Mouse (Mus musculus): Measurements from ENCODE around the gene Rgs3. TPM values are rescaled to one million over a fixed set of nuclear protein-coding genes. Genes with fewer than 3 reads are reported as not detected.

The Rgs3 gene
- polyA plus RNA-seq, 1 experiment from 2014 or later = 65.3 TPM

DNA sequence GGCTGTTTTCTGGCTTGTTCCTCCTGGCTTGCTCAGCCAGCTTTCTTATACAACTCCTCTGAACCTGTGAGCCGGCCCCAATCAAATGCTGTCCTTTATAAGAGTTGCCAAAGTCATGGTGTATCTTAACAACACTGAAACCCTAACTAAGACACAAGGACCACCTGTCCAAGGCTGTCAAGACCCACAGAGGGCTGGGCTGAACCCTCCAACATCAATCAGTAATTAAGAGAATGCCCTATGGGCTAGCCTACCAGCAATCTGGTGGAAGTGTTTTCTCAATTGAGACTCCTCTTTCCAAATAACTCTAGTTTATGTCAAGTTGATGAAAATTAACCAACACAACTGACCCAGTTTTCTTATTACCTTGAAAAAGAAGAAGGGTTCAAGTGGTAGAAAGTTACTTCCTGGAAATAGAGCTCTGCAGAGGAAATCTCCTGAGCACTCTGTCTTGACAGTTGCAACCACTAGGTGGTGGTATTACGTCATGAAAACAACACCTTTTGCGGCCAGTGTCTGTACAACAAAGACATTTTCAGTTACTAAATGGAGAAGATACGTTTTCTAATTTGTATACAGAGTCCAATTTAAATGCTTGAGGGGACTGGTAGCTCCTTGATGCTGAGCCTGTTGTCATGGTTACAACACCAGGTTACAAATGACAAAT lies 1.4 kb downstream of the Rgs3 start:
- Histone ChIP-seq H3K4me3 (no peak overlapping the region), H3K4me1 (replicated peaks) (peaks cover 3% of the 10 kb centered on the region), H3K36me3 (no peaks in the 10 kb centered on the region), H3K9ac (peak overlapping the region; percentile 51; the same call in 1 of the 2 replicates), H3K27ac (no peak overlapping the region), H3K9me3 (no peaks in the 10 kb centered on the region), H3K27me3 (no peaks in the 10 kb centered on the region), H3K4me2 (no peak overlapping the region)
- WGBS = 23% methylated on average over 4 of the region's 4 CpGs
- ATAC-seq (ENCODE audit: low FRiP score) = peak; percentile 83

DNA sequence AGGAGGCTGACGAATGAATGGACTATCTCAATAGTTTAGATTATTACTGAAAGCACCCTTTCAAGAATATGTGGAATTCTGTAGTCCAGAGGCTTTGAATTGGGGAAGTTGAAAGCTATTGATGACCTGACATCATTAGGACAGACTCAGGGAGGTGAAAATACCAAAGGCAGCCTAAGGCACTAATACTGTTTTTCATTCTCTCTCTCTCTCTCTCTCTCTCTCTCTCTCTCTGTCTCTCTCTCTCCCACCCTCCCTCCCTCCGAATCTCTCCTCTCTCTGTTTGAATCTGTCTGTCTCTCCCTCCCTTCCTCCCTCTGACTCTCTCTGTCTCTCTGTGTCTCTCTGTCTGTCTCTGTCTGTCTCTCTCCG lies 2.0 kb downstream of the Rgs3 start:
- Histone ChIP-seq H3K4me3 (no peak overlapping the region), H3K4me1 (replicated peaks) (peaks cover 3% of the 10 kb centered on the region), H3K27ac (no peak overlapping the region), H3K36me3 (no peaks in the 10 kb centered on the region), H3K9ac (peak overlapping the region; percentile 51; the same call in 1 of the 2 replicates), H3K4me2 (no peak overlapping the region), H3K27me3 (no peaks in the 10 kb centered on the region), H3K9me3 (no peaks in the 10 kb centered on the region)
- ATAC-seq (ENCODE audit: low FRiP score) = peak; percentile 57
- 47% methylated on average over 3 of the region's 3 CpGs for WGBS

DNA sequence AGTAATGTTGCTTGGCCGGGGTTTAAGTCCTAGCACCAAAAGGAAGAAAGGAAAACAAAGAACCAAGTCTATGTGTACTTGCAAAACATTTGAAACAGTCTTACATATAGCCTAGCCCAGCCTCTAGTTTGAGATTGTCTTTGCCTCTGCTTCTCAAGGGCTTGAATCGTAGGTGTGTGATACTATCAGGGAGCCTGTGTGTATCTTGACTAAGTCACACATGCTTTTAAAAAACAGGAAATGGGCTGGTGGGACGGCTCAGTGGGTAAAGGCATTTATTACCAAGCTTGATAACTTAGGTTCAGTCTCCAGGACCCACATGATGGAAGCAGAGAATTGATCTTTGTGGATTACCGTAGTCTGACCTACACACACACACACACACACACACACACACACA lies 2.4 kb downstream of the Rgs3 start:
- ATAC-seq (ENCODE audit: low FRiP score) = no peak
- H3K27ac ChIP-seq = no peak overlapping the region
- H3K9ac ChIP-seq = no peak overlapping the region; the same call in 1 of the 2 replicates
- no peaks in the 10 kb centered on the region for H3K36me3 ChIP-seq
- H3K27me3 ChIP-seq = no peaks in the 10 kb centered on the region
- 79% methylated on average over 3 of the region's 4 CpGs for WGBS
- no peak overlapping the region for H3K4me2 ChIP-seq
- H3K9me3 ChIP-seq = no peaks in the 10 kb centered on the region
- no peak overlapping the region for H3K4me3 ChIP-seq
- peaks cover 3% of the 10 kb centered on the region for H3K4me1 ChIP-seq (replicated peaks)

DNA sequence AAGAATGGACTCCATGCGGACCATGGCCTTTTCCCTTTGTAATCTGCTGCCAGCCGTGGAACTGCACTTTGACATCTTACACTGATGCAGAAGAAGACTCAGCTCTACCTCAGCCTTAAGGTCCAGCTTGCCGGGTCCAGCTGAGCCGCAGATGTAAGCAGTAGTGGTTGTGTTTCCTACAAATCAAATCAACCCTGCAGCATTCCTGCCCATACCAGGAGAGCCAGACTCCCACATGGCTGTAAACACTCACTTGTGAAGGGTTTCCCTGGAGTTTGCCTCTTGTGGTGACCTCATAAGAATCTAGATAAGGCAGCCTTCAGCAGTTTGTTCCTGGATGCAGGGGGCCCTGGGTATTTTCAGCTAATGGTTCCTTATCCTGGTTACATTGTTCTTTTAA lies 6.9 kb downstream of the Rgs3 start:
- H3K4me1 ChIP-seq (replicated peaks) = peaks cover 1% of the 10 kb centered on the region
- no peaks in the 10 kb centered on the region for H3K36me3 ChIP-seq
- no peak for ATAC-seq (ENCODE audit: low FRiP score)
- H3K4me2 ChIP-seq = no peak overlapping the region
- H3K27me3 ChIP-seq = no peaks in the 10 kb centered on the region
- WGBS = 86% methylated on average over 4 of the region's 4 CpGs
- H3K27ac ChIP-seq = no peak overlapping the region
- H3K9ac ChIP-seq = no peak overlapping the region
- no peak overlapping the region for H3K4me3 ChIP-seq
- H3K9me3 ChIP-seq = no peaks in the 10 kb centered on the region

DNA sequence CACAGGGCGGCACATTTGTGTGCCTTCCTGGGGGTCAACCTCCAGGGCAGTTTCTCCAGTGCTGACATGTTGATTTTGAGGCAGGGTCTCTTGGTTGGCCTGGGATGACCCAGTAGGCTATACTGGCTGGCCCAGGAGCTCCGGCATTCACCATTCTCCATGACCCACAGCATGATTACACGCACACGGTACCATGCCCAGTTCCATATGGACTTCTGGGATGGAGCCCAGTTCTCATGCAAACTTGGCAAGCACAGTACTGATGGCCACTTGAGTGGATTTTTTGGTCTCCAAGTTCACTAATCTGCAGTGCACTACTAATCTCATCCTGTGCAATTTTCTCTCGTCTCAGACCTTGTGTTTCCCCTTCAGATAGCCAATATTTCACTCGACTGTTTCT lies 8.0 kb downstream of the Rgs3 start:
- Histone ChIP-seq H3K4me1 (replicated peaks) (no peaks in the 10 kb centered on the region), H3K4me2 (no peak overlapping the region), H3K4me3 (no peak overlapping the region), H3K27ac (no peak overlapping the region), H3K27me3 (no peaks in the 10 kb centered on the region), H3K36me3 (no peaks in the 10 kb centered on the region), H3K9me3 (no peaks in the 10 kb centered on the region), H3K9ac (no peak overlapping the region)
- WGBS = 93% methylated on average over 6 of the region's 6 CpGs
- no peak for ATAC-seq (ENCODE audit: low FRiP score)

DNA sequence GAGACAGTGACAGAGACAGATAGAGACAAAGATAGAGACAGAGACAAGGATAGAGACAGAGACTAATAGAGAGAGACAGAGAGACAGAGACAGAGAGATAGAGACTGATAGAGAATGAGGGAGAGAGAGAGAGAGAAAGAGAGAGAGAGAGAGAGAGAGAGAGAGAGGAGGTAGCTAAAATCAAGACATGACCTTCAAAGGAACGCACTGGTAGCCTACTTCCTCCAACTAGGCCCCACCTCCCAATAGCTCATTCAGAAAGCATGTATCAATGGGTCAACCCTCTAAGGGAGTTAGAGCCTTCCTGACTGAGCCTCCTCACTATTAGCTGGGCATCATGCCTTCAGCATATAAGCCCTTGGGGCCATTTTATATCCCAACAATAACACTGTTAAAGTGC lies 8.7 kb downstream of the Rgs3 start:
- Histone ChIP-seq H3K4me2 (no peak overlapping the region), H3K27ac (no peak overlapping the region), H3K4me3 (no peak overlapping the region), H3K9ac (no peak overlapping the region), H3K4me1 (replicated peaks) (no peaks in the 10 kb centered on the region), H3K9me3 (no peaks in the 10 kb centered on the region), H3K36me3 (no peaks in the 10 kb centered on the region), H3K27me3 (no peaks in the 10 kb centered on the region)
- ATAC-seq (ENCODE audit: low FRiP score) = no peak
- 94% methylated on average over 1 of the region's 1 CpGs for WGBS

DNA sequence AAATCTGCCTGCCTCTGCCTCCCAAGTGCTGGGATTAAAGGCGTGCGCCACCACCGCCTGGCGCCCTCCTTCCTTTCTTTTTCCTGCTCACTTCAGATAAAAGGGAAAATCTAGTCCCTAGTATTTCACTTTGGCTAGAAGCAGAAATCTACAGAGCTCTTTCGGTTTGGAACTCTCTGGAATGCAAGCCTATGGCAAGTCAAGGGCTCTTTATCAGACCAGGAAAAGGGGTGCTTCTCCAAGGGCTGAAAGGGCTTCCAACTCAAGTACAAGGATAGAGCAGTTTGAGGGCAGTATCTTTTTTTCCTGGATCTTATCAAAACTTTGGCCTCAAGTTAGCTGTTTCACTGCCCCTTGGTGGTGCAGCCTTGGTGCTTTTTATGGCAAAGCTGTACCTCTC lies 10.0 kb downstream of the Rgs3 start:
- H3K9me3 ChIP-seq = no peaks in the 10 kb centered on the region
- H3K27me3 ChIP-seq = no peaks in the 10 kb centered on the region
- H3K27ac ChIP-seq = no peak overlapping the region
- no peaks in the 10 kb centered on the region for H3K36me3 ChIP-seq
- WGBS = 93% methylated on average over 5 of the region's 5 CpGs
- ATAC-seq (ENCODE audit: low FRiP score) = no peak
- no peak overlapping the region for H3K4me3 ChIP-seq
- H3K9ac ChIP-seq = no peak overlapping the region
- no peaks in the 10 kb centered on the region for H3K4me1 ChIP-seq (replicated peaks)
- H3K4me2 ChIP-seq = no peak overlapping the region

DNA sequence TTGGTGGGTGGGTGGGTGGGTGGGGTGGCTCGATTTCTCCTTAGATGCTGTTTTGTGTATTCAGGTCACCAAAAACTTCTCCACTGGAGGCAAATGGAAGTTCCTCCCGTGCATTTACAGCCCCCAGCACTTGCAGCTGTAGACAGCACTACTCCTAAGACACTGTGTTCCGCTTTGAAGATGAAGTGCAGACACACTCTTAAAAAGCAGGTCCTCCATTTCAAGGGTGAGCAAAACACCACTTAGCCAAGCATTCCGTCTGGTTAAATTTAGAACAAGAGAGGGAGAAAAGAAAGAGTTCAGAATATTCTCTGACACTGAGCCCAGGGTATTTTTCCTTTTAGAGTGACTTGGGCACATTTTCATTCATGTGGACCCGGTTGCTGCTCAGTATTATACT lies 10.4 kb downstream of the Rgs3 start:
- Histone ChIP-seq H3K4me3 (no peak overlapping the region), H3K27ac (no peak overlapping the region), H3K27me3 (no peaks in the 10 kb centered on the region), H3K4me1 (replicated peaks) (no peaks in the 10 kb centered on the region), H3K36me3 (no peaks in the 10 kb centered on the region), H3K4me2 (no peak overlapping the region), H3K9me3 (no peaks in the 10 kb centered on the region), H3K9ac (no peak overlapping the region)
- no peak for ATAC-seq (ENCODE audit: low FRiP score)
- 80% methylated on average over 5 of the region's 5 CpGs for WGBS

DNA sequence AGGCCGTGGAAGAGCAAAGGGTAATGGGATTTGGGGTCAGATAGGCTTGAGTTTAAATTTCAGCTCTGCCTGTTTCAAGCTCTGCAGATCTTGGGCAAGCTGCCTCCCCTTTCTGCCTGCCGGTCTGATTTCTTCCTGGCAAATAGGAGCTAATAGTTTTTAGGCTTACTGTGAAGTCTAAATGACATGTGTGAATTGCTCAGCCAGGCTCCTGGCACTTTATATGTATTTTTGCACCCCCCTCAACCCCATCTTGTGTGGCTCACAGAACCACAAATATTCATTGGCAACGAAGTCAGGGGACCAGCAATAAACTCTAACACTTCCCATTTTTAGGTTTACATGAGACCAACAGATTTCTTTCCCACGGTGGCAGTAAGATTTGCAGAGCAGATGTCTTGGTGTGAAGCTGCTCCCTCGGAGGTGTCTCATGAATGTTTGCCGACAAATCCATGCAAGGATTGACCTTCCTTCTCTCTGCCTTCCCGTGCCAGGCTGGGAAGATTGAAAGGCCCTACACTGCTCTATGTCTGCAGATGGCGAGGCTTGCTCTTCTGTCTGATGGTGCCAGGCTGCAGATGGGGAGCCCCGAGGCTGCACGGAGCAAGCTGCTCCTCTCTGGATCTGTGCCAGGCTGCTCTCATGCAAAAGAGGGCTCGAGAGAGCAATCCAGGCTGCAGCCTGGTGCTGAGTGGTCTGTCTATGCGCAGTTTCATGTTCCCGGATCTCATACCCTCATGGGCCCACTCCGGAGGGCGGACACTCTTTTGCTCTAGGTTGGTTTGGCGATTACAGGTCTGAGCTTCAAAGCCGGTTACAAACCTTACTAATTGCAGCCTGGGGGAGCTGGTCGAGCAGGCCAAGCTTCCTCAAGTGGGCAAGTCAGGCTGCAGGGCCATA lies 23.0 kb downstream of the Rgs3 start:
- Histone ChIP-seq H3K9me3 (no peaks in the 10 kb centered on the region), H3K36me3 (no peaks in the 10 kb centered on the region), H3K4me2 (peak overlapping the region; percentile 95), H3K4me3 (peak overlapping the region; percentile 54), H3K27ac (peak overlapping the region; percentile 89), H3K27me3 (0 out of 2 replicates have a peak, but pooled peaks cover 9% of the 10 kb centered on the region), H3K9ac (peak overlapping the region; percentile 75), H3K4me1 (replicated peaks) (peaks cover 43% of the 10 kb centered on the region)
- 17% methylated on average over 18 of the region's 18 CpGs for WGBS
- peak; percentile 89 for ATAC-seq (ENCODE audit: low FRiP score)

DNA sequence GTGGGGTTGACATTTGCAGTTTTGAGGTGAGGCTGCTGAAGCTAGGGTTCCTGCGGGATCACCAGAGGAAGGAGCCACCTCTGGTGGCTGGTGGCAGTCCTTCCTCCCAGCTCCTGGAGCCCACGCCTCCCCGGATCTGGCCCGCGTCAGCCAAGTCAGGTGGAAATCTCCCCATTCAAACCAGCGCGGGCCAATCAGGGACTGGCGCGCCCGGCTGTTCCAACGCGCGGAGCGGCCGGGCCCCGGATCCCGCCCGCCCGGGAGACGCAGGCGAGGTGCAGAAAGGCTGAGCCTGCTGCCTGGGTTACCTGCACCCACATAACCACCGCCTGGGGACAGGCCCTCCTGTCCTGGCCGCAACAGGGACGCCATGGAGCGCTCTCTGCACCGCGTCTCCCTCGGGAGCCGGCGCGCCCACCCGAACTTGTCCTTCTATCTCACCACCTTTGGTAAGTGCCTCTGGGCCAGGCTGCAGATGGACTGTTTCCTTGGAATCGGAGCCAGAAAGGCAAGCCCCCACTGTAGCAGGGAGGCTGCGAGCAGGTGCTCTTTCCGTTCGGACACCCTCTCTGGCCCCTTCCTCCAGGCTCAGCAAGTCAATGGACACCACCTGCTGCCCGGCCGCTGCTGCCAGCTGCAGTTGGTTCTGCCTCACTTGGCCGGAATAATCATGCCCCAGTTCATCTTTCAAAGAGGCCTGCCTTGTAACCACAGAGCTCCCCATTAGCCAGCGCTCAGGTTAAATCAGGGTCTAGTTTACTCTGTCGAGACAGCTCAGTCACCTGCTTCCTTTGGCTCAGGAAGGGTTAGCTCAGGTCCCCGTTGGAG lies 23.8 kb downstream of the Rgs3 start:
- Histone ChIP-seq H3K27me3 (0 out of 2 replicates have a peak, but pooled peaks cover 9% of the 10 kb centered on the region), H3K4me2 (peak overlapping the region; percentile 95), H3K9me3 (no peaks in the 10 kb centered on the region), H3K9ac (peak overlapping the region; percentile 75), H3K36me3 (no peaks in the 10 kb centered on the region), H3K4me3 (peak overlapping the region; percentile 54), H3K27ac (peak overlapping the region; percentile 89), H3K4me1 (replicated peaks) (peaks cover 43% of the 10 kb centered on the region)
- ATAC-seq (ENCODE audit: low FRiP score) = peak; percentile 89
- WGBS = 2% methylated on average over 42 of the region's 42 CpGs

DNA sequence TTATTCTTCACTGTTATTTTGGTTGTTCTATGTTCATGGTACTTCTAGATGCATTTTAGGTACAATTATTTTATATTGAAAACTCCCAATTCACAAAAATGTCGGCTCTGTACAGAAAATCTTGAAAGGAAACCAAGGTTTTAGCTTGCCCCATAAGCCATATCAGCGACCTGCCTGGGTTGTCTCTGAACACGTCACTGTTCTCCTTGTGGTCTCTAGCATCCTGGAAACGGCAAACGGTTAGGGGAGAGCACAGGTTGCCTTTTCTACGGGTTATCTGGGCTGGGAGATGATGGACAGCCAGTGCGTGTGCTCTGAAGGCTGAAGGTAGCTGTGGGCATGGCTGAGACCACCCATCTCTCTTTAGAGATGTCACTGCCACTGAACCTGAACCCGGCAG lies 27.4 kb downstream of the Rgs3 start:
- 0 out of 2 replicates have a peak, but pooled peaks cover 7% of the 10 kb centered on the region for H3K27me3 ChIP-seq
- H3K36me3 ChIP-seq = no peaks in the 10 kb centered on the region
- H3K4me2 ChIP-seq = no peak overlapping the region
- no peak overlapping the region for H3K27ac ChIP-seq
- H3K9me3 ChIP-seq = no peaks in the 10 kb centered on the region
- no peak overlapping the region for H3K9ac ChIP-seq
- 89% methylated on average over 8 of the region's 8 CpGs for WGBS
- peaks cover 45% of the 10 kb centered on the region for H3K4me1 ChIP-seq (replicated peaks)
- H3K4me3 ChIP-seq = no peak overlapping the region
- no peak for ATAC-seq (ENCODE audit: low FRiP score)

DNA sequence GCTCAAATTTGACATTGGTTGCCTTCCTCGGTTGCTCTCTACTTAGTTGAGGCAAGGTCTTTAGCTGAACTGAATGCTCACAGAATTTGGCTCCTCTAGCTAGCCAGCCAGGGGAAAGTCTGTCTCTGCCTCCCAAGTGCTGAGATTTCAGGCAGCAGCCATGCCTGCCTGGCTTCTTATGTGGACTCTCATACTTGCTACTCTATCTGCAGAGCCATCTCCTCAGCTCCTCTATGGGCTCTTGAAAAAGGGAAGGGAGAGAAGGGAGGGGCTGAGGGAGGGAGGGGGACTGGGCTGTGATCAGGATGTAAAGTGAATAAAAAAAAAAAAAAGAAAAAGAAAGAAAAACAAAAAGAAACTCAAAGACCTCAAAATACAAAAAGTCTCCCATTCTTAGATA lies 31.2 kb downstream of the Rgs3 start:
- Histone ChIP-seq H3K9ac (no peak overlapping the region), H3K4me1 (replicated peaks) (peaks cover 15% of the 10 kb centered on the region), H3K36me3 (no peaks in the 10 kb centered on the region), H3K27ac (0 out of 2 replicates have a peak overlapping the region, but pooled peaks have one; percentile 3), H3K4me3 (no peak overlapping the region), H3K27me3 (no peaks in the 10 kb centered on the region), H3K4me2 (no peak overlapping the region), H3K9me3 (no peaks in the 10 kb centered on the region)
- ATAC-seq (ENCODE audit: low FRiP score) = no peak
- 96% methylated on average over 1 of the region's 1 CpGs for WGBS

Data from hindbrain, embryonic 13.5 days (tissue).